ENCODE assay signal across 24 mouse cellular contexts in the genomic region with DNA sequence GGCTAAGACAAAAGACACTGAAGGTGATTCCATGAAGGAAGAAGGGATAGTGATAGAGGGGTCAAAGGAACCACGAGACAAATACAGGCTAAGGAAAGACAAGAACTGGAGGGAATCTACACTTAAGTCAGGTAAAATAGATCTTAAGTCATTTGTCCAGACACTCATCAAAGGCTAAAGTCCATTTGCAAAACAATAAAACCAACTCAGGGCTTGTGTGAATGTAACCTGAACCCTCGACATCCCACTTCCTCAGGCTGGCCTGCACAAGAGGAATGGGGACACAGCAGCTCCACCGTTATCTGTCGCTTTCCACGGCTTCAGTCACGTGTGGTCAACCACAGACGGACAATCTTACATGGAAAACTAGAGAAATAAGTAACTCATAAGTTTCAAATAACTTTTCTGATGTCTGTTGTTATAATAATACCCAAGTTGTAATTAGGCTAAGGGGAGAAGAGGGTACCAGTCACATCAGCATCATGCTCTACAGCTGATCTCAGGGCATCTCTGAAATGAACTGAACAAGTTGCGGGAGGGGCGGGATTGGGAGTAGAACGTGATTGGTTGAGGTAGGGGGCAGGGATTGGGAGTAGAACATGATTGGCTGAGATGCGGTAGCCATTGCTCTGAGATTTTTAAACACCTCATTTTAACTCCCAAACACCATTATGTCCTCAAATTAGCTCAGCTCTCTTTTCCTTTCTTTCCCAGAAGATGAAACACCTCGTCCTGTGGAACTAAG.
"Had no signal": no experiment of that assay in that cellular context is flagged by ENCODE, and none has a peak within 500 bp of the region (broad histone marks: within the 10 kb centered on the region; RNA-seq: fewer than 3 reads in every experiment).

No protein-coding gene starts in this region.

- H3K27me3 ChIP-seq: heart, embryonic 12.5 days; heart, embryonic 15.5 days; hindbrain, embryonic 12.5 days; limb, embryonic 13.5 days; limb, embryonic 15.5 days; liver, embryonic 12.5 days had no signal

- H3K9ac ChIP-seq: heart, embryonic 12.5 days; heart, embryonic 15.5 days; hindbrain, embryonic 12.5 days; hindbrain, embryonic 14.5 days; limb, embryonic 13.5 days; limb, embryonic 15.5 days; liver, embryonic 12.5 days; liver, embryonic 14.5 days had no signal

- H3K9me3 ChIP-seq: heart, embryonic 10.5 days; heart, embryonic 12.5 days; heart, embryonic 15.5 days; hindbrain, embryonic 10.5 days; hindbrain, embryonic 12.5 days; limb, embryonic 13.5 days; limb, embryonic 15.5 days; liver, embryonic 12.5 days had no signal

- H3K36me3 ChIP-seq: hindbrain, embryonic 12.5 days had no signal

- ATAC-seq: hindbrain, embryonic 16.5 days; inflammation-experienced regulatory T-cells, adult 6 months; intestine, embryonic 16.5 days; liver, embryonic 12.5 days had no signal

- H3K4me3 ChIP-seq: gastrocnemius, adult 2 months; heart, embryonic 10.5 days; heart, embryonic 12.5 days; heart, embryonic 15.5 days; hindbrain, embryonic 10.5 days; hindbrain, embryonic 12.5 days; limb, embryonic 13.5 days; limb, embryonic 15.5 days; liver, embryonic 12.5 days had no signal

- H3K4me2 ChIP-seq: heart, embryonic 12.5 days; heart, embryonic 15.5 days; hindbrain, embryonic 12.5 days; hindbrain, embryonic 14.5 days; limb, embryonic 13.5 days; limb, embryonic 15.5 days; liver, embryonic 12.5 days had no signal

- DNase-seq: gastrocnemius, postnatal 10 days; heart, postnatal 4 days; kidney, adult 18-20 months; kidney, adult 8-10 months; kidney, postnatal 10 days; kidney, postnatal 25 days; kidney, postnatal 4 days; layer of hippocampus, adult 9-11 months; layer of hippocampus, postnatal 36 days; left cerebral cortex, postnatal 4 days had no signal

- H3K27ac ChIP-seq: gastrocnemius, adult 2 months; heart, embryonic 10.5 days; heart, embryonic 15.5 days; hindbrain, embryonic 10.5 days; hindbrain, embryonic 12.5 days; hindbrain, embryonic 14.5 days; limb, embryonic 13.5 days; limb, embryonic 15.5 days; liver, embryonic 12.5 days; liver, embryonic 14.5 days had no signal
